Mouse (Mus musculus) intestine, postnatal 0 days (tissue): ENCODE measurements around the gene Rasa2. TPM values are rescaled to one million over a fixed set of nuclear protein-coding genes. Genes with fewer than 3 reads are reported as not detected.

ENCODE experiments used
- ATAC-seq: fragments of 200-750 bp; cut with Nextera tagmentation; 2 replicates; pipeline ENCODE4 v1.8.0; 2017; ENCODE audit warnings: mild to moderate bottlenecking, moderate TSS enrichment, moderate library complexity
- H3K27ac ChIP-seq: fragments of 300-500 bp; sonication (generic); 2 replicates; pipeline ENCODE4 v1.5.1; 2014; ENCODE audit warnings: mild to moderate bottlenecking, low read depth, low read length, moderate library complexity
- H3K27me3 ChIP-seq: fragments of 300-500 bp; sonication (generic); replicated peaks from 2 replicates; pipeline ENCODE4 v1.6.1; 2014; ENCODE audit warnings: low read length, mixed read lengths; ENCODE audit not compliant: control insufficient read depth, insufficient read depth
- H3K36me3 ChIP-seq: fragments of 300-500 bp; sonication (generic); 2 replicates; pipeline ENCODE4 v1.6.1; 2014; ENCODE audit warnings: mild to moderate bottlenecking, moderate library complexity; ENCODE audit not compliant: control insufficient read depth, insufficient read depth
- H3K4me1 ChIP-seq: fragments of 300-500 bp; sonication (generic); replicated peaks from 2 replicates; pipeline ENCODE4 v1.6.1; 2014; ENCODE audit warnings: antibody characterized with exemption, low read length, mixed read lengths; ENCODE audit not compliant: control insufficient read depth, insufficient read depth
- H3K4me2 ChIP-seq: fragments of 300-500 bp; sonication (generic); replicated peaks from 2 replicates; pipeline ENCODE4 v1.6.1; 2014; ENCODE audit warnings: low read depth, mild to moderate bottlenecking, moderate library complexity
- H3K4me3 ChIP-seq: fragments of 300-500 bp; sonication (generic); 2 replicates; pipeline ENCODE4 v1.5.1; 2014; ENCODE audit warnings: low read depth, low read length
- H3K9ac ChIP-seq: fragments of 300-500 bp; sonication (generic); 2 replicates; pipeline ENCODE4 v1.6.1; 2014; ENCODE audit warnings: mild to moderate bottlenecking, low read depth, low read length
- H3K9me3 ChIP-seq: fragments of 300-500 bp; sonication (generic); 2 replicates; pipeline ENCODE4 v1.6.1; 2016; ENCODE audit warnings: mixed run types; ENCODE audit not compliant: control insufficient read depth
- CTCF ChIP-seq: sonication (generic); IDR thresholded peaks from 2 replicates; pipeline ENCODE4 v1.5.1; 2016; ENCODE audit warnings: low read depth, mild to moderate bottlenecking, control low read depth, antibody characterized with exemption, moderate library complexity
- WGBS: fragments of 180-500 bp; shearing (Covaris S2); extraction: QIAGEN DNeasy Blood & Tissue Kit; methylation state at CpG from one replicate; pipeline ENCODE4 v1.1.7; 2014; 5-methylcytosine and 5-hydroxymethylcytosine counted together
- polyA plus RNA-seq: library from polyadenylated mRNA; unstranded; fragments of >200 nt; fragmentation: Nextera tagmentation; extraction: Ambion mirVana; gene quantifications from 2 replicates; pipeline ENCODE4 v1.2.1, GENCODE M21; 2015

The Rasa2 gene
- polyA plus RNA-seq, 1 experiment from 2014 or later, result 16.2 TPM

- TF ChIP-seq CTCF, result no peak
- ATAC-seq, result no peak
- H3K27ac ChIP-seq, result no peak overlapping the region
- no peak overlapping the region for H3K4me3 ChIP-seq
- no peak overlapping the region for H3K9ac ChIP-seq
- no peak overlapping the region for H3K4me2 ChIP-seq
- 0 out of 2 replicates have a peak, but pooled peaks cover 7% of the 10 kb centered on the region for H3K4me1 ChIP-seq
- H3K9me3 ChIP-seq, result peaks cover 4% of the 10 kb centered on the region; the same call in 1 of the 2 replicates
- H3K36me3 ChIP-seq, result peaks cover 23% of the 10 kb centered on the region
- WGBS, result 37% methylated on average over 8 of the region's 8 CpGs
- H3K27me3 ChIP-seq, result no peaks in the 10 kb centered on the region
Measured at GRCm38 (mm10) chr9:96611693-96612293, 19.6 kb downstream of the Rasa2 start.

- H3K4me1 ChIP-seq, result 0 out of 2 replicates have a peak, but pooled peaks cover 7% of the 10 kb centered on the region
- no peaks in the 10 kb centered on the region for H3K27me3 ChIP-seq
- H3K4me2 ChIP-seq, result no peak overlapping the region
- peaks cover 26% of the 10 kb centered on the region for H3K36me3 ChIP-seq
- H3K4me3 ChIP-seq, result no peak overlapping the region
- 70% methylated on average over 2 of the region's 2 CpGs for WGBS
- no peak for TF ChIP-seq CTCF
- H3K9me3 ChIP-seq, result peaks cover 7% of the 10 kb centered on the region; the same call in 1 of the 2 replicates
- H3K9ac ChIP-seq, result no peak overlapping the region
- peak; percentile 41; the same call in 1 of the 2 replicates for ATAC-seq
- H3K27ac ChIP-seq, result no peak overlapping the region
Measured at GRCm38 (mm10) chr9:96610813-96611212, 20.6 kb downstream of the Rasa2 start.

- Histone ChIP-seq H3K4me3 (no peak overlapping the region), H3K27ac (no peak overlapping the region), H3K9me3 (peaks cover 7% of the 10 kb centered on the region; the same call in 1 of the 2 replicates), H3K27me3 (no peaks in the 10 kb centered on the region), H3K4me1 (no peaks in the 10 kb centered on the region), H3K36me3 (peaks cover 44% of the 10 kb centered on the region), H3K9ac (no peak overlapping the region), H3K4me2 (no peak overlapping the region)
- no peak for TF ChIP-seq CTCF
- WGBS, result 76% methylated on average over 6 of the region's 6 CpGs
- no peak for ATAC-seq
Measured at GRCm38 (mm10) chr9:96603416-96603815, 28.0 kb downstream of the Rasa2 start.

DNA sequence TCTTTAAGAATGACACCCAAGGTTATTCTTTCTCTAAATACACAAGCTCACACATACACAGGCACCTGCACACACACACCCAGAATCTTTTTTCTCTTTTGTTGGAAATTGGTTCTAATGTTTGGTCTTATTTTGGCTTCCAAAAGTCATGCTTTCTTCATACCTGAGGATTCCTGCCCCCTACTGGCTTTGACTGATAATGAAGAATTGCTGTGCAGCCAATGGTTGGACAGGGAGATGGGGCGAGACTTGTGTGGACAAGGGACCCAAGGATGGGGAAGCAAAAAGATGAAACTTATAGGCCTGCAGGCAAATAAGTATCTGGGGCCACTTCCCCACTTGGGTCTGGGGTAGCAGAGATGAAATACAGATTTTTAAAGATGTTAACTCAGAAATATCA lies 33.5 kb downstream of the Rasa2 start:
- no peak for ATAC-seq
- Histone ChIP-seq H3K27ac (no peak overlapping the region), H3K4me2 (no peak overlapping the region), H3K9me3 (no peaks in the 10 kb centered on the region), H3K9ac (no peak overlapping the region), H3K4me3 (no peak overlapping the region), H3K4me1 (no peaks in the 10 kb centered on the region), H3K36me3 (peaks cover 22% of the 10 kb centered on the region; the same call in 1 of the 2 replicates), H3K27me3 (no peaks in the 10 kb centered on the region)
- peak; percentile 49 for TF ChIP-seq CTCF
- WGBS, result 96% methylated on average over 1 of the region's 1 CpGs

DNA sequence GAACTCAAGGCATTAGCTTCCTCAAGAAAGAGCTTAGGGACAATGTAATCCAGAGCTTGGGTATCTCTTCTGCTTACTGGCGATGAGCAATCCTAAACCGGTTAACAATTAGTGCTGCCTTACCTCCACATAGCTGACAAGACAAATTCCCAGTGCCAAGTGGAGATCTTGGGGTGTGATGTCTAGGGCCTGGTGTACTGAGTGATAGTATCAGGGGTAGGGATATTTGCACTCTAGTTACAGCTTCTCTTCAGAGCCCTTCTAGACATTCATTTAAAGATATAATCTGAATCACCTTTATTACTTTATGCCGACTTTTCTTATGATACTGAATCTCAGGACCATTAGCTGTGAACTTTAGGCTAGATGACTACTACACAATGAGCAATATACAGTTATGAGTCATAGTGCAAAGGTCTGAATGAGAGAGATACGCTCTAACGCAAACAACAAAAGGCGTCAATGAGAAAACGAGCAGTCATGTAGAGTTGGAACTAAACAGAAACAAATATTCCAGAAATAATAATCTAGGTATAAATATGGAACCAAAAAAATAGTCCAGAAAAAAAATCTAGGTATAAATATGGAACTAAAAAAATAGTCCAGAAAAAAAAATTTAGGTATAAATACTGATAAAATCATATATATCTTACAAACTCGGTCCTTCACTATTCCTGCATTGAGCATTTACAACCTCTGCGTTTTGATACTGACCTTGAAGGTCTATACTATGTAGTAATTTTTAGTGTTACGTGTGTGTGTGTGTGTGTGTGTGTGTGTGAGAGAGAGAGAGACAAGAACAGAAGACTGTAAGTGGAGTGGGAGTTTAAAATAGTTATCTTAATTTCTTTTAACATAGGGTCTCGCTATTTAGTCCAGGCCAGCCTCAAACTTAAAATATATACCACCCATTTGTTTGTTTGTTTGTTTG lies 38.5 kb downstream of the Rasa2 start:
- 0 out of 2 replicates have a peak overlapping the region, but pooled peaks have one; percentile 14 for H3K4me2 ChIP-seq
- no peaks in the 10 kb centered on the region for H3K9me3 ChIP-seq
- peak; percentile 98 for ATAC-seq
- H3K4me1 ChIP-seq, result no peaks in the 10 kb centered on the region
- TF ChIP-seq CTCF, result no peak
- no peak overlapping the region for H3K9ac ChIP-seq
- no peaks in the 10 kb centered on the region for H3K27me3 ChIP-seq
- H3K27ac ChIP-seq, result peak overlapping the region; percentile 68
- peaks cover 27% of the 10 kb centered on the region for H3K36me3 ChIP-seq
- H3K4me3 ChIP-seq, result no peak overlapping the region
- WGBS, result 48% methylated on average over 11 of the region's 11 CpGs

DNA sequence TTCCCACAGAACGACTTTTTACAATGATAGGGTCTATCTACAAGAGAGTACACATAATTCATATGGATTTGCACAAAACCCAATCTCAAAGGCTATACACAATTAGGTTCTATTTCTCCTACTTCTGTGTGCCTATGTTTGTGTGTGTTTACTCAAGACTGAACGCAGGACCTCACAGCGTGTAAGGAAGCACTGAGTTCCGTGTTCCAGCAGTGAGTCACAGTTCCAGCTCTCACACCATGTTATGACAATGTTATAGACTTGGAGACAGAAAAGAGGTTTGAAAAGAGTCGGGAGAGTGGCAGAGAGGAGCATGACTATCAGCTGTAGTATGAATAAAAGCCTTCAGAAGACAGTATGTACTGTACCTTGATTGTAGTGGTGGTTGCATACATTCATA lies 42.1 kb downstream of the Rasa2 start:
- no peaks in the 10 kb centered on the region for H3K4me1 ChIP-seq
- 75% methylated on average over 5 of the region's 5 CpGs for WGBS

More for the DNA sequence above, 42.1 kb downstream of the Rasa2 start:
- Histone ChIP-seq H3K27me3 (no peaks in the 10 kb centered on the region), H3K9ac (no peak overlapping the region), H3K9me3 (no peaks in the 10 kb centered on the region), H3K27ac (no peak overlapping the region), H3K4me2 (no peak overlapping the region), H3K4me3 (no peak overlapping the region), H3K36me3 (peaks cover 39% of the 10 kb centered on the region)
- TF ChIP-seq CTCF, result no peak
- no peak for ATAC-seq
